Mouse (Mus musculus) granulocyte monocyte progenitor cell, adult 5-6 weeks (primary cell): ENCODE measurements around the gene Ndufa8. TPM values are rescaled to one million over a fixed set of nuclear protein-coding genes. Genes with fewer than 3 reads are reported as not detected.

Experiments used
- ATAC-seq: replicated peaks from 2 replicates; pipeline ENCODE4 v1.8.0; 2016; ENCODE audit warnings: mild to moderate bottlenecking, moderate TSS enrichment, inconsistent platforms; ENCODE audit not compliant: poor library complexity, severe bottlenecking
- total RNA-seq, 2 experiments: library from RNA; stranded (forward) in 1 of 2; stranded (reverse) in 1 of 2; fragments of 200-712, 200-1000 nt in 1 of 2; fragments of >200 nt in 1 of 2; fragmentation: Nextera tagmentation in 1 of 2; gene quantifications; 2 replicates each; pipeline ENCODE4 v1.2.3; 2014 to 2017

The Ndufa8 gene
- total RNA-seq, 2 experiments from 2014 or later: 58.6 to 105 TPM

- no peak for ATAC-seq
These were observed 55.7 kb downstream of the Ndufa8 start for GRCm38 (mm10) chr2:35993481-35993880.

- no peak for ATAC-seq
These were observed 56.9 kb downstream of the Ndufa8 start for GRCm38 (mm10) chr2:35992259-35992658.

Other genes starting within 250 kb of the Ndufa8 start
- gene Ttll11, start 69.5 kb downstream of the Ndufa8 start, total RNA-seq (2014; fragmentation: Nextera tagmentation): 0.34 TPM in 1 of 2 replicates, not detected in the other
- gene Ttll11, start 69.5 kb downstream of the Ndufa8 start, total RNA-seq (2017): not detected in 2 replicates
- not detected in 2 replicates for gene Morn5, start 52 bp upstream of the Ndufa8 start, total RNA-seq (2014; fragmentation: Nextera tagmentation)
- 1.5 TPM in 1 of 2 replicates, not detected in the other for gene Morn5, start 52 bp upstream of the Ndufa8 start, total RNA-seq (2017)
- gene Lhx6, start 56.0 kb upstream of the Ndufa8 start, total RNA-seq (2014; fragmentation: Nextera tagmentation): not detected in 2 replicates
- gene Lhx6, start 56.0 kb upstream of the Ndufa8 start, total RNA-seq (2017): not detected in 2 replicates
- 16.9 and 21.4 TPM in 2 replicates for gene Mrrf, start 87.0 kb upstream of the Ndufa8 start, total RNA-seq (2014; fragmentation: Nextera tagmentation)
- 20.4 and 21.7 TPM in 2 replicates for gene Mrrf, start 87.0 kb upstream of the Ndufa8 start, total RNA-seq (2017)
- 19.4 and 23.1 TPM in 2 replicates for gene Rbm18, start 87.4 kb upstream of the Ndufa8 start, total RNA-seq (2014; fragmentation: Nextera tagmentation)
- 18.6 and 20.1 TPM in 2 replicates for gene Rbm18, start 87.4 kb upstream of the Ndufa8 start, total RNA-seq (2017)
- 20.8 and 21.8 TPM in 2 replicates for gene Ptgs1, start 181.0 kb upstream of the Ndufa8 start, total RNA-seq (2014; fragmentation: Nextera tagmentation)
- 30.5 and 31.0 TPM in 2 replicates for gene Ptgs1, start 181.0 kb upstream of the Ndufa8 start, total RNA-seq (2017)